Mouse (Mus musculus): ENCODE data around the gene Myo9b.

GRCm38 (mm10) chr8:71291351-71291750, 18.8 kb downstream of the Myo9b start:
- no peak for TF ChIP-seq CTCF (IDR thresholded peaks at IDR 0.05; ENCODE audit: low read depth)
- no peak for TF ChIP-seq EP300 (optimal IDR thresholded peaks at IDR 0.05)
